Mouse (Mus musculus): ENCODE results near the gene Bak1. TPM values are rescaled to one million over a fixed set of nuclear protein-coding genes. Genes with fewer than 3 reads are reported as not detected.

Bak1 gene
- polyA plus RNA-seq, 1 experiment from 2014 or later, result 6.3 TPM

- Histone ChIP-seq H3K36me3 (ENCODE audit: insufficient read depth, low read length) (no peaks in the 10 kb centered on the region), H3K4me1 (replicated peaks; ENCODE audit: insufficient read depth, low read length) (peaks cover 27% of the 10 kb centered on the region), H3K4me3 (replicated peaks; ENCODE audit: low read depth, low read length) (no peak overlapping the region), H3K27ac (peak overlapping the region; percentile 25; the same call in 1 of the 2 replicates), H3K4me2 (ENCODE audit: low read length) (no peak overlapping the region), H3K9me3 (replicated peaks; ENCODE audit: low read length) (no peaks in the 10 kb centered on the region), H3K9ac (ENCODE audit: low read depth, low read length) (no peak overlapping the region), H3K27me3 (ENCODE audit: insufficient read depth, low read length) (no peaks in the 10 kb centered on the region)
- ATAC-seq (replicated peaks; ENCODE audit: low FRiP score, low read depth) (no peak), DNase-seq (ENCODE audit: low spot score) (no peak)
- WGBS, result 58% methylated on average over 2 of the region's 2 CpGs
- no peak for TF ChIP-seq CTCF (IDR thresholded peaks at IDR 0.05; ENCODE audit: low read depth)
Measured at GRCm38 (mm10) chr17:27064195-27064594, 35.4 kb upstream of the Bak1 start.

- Histone ChIP-seq H3K27me3 (ENCODE audit: insufficient read depth, low read length) (no peaks in the 10 kb centered on the region), H3K9me3 (replicated peaks; ENCODE audit: low read length) (no peaks in the 10 kb centered on the region), H3K9ac (ENCODE audit: low read depth, low read length) (peak overlapping the region; percentile 35; the same call in 1 of the 2 replicates), H3K27ac (peak overlapping the region; percentile 25; the same call in 1 of the 2 replicates), H3K4me3 (replicated peaks; ENCODE audit: low read depth, low read length) (no peak overlapping the region), H3K4me1 (replicated peaks; ENCODE audit: insufficient read depth, low read length) (peaks cover 32% of the 10 kb centered on the region), H3K4me2 (ENCODE audit: low read length) (no peak overlapping the region), H3K36me3 (ENCODE audit: insufficient read depth, low read length) (no peaks in the 10 kb centered on the region)
- no peak for TF ChIP-seq CTCF (IDR thresholded peaks at IDR 0.05; ENCODE audit: low read depth)
- peak; percentile 49 for ATAC-seq (replicated peaks; ENCODE audit: low FRiP score, low read depth)
- 36% methylated on average over 6 of the region's 6 CpGs for WGBS
- DNase-seq (ENCODE audit: low spot score), result no peak
Measured at GRCm38 (mm10) chr17:27063717-27064116, 34.9 kb upstream of the Bak1 start.

GRCm38 (mm10) chr17:27062684-27063083 is 33.9 kb upstream of the Bak1 start:
- Histone ChIP-seq H3K9ac (ENCODE audit: low read depth, low read length) (no peak overlapping the region), H3K4me2 (ENCODE audit: low read length) (no peak overlapping the region), H3K9me3 (replicated peaks; ENCODE audit: low read length) (no peaks in the 10 kb centered on the region), H3K4me3 (replicated peaks; ENCODE audit: low read depth, low read length) (no peak overlapping the region), H3K36me3 (ENCODE audit: insufficient read depth, low read length) (no peaks in the 10 kb centered on the region), H3K27me3 (ENCODE audit: insufficient read depth, low read length) (no peaks in the 10 kb centered on the region), H3K27ac (no peak overlapping the region), H3K4me1 (replicated peaks; ENCODE audit: insufficient read depth, low read length) (peaks cover 39% of the 10 kb centered on the region)
- ATAC-seq (replicated peaks; ENCODE audit: low FRiP score, low read depth), result no peak
- WGBS, result 94% methylated on average over 7 of the region's 7 CpGs
- DNase-seq (ENCODE audit: low spot score), result no peak
- TF ChIP-seq CTCF (IDR thresholded peaks at IDR 0.05; ENCODE audit: low read depth), result no peak

- Histone ChIP-seq H3K4me1 (replicated peaks; ENCODE audit: insufficient read depth, low read length) (peaks cover 43% of the 10 kb centered on the region), H3K9me3 (replicated peaks; ENCODE audit: low read length) (no peaks in the 10 kb centered on the region), H3K4me2 (ENCODE audit: low read length) (no peak overlapping the region), H3K36me3 (ENCODE audit: insufficient read depth, low read length) (no peaks in the 10 kb centered on the region), H3K9ac (ENCODE audit: low read depth, low read length) (no peak overlapping the region), H3K27ac (no peak overlapping the region), H3K27me3 (ENCODE audit: insufficient read depth, low read length) (no peaks in the 10 kb centered on the region), H3K4me3 (replicated peaks; ENCODE audit: low read depth, low read length) (no peak overlapping the region)
- ATAC-seq (replicated peaks; ENCODE audit: low FRiP score, low read depth) (no peak), DNase-seq (ENCODE audit: low spot score) (no peak)
- WGBS, result 90% methylated on average over 3 of the region's 3 CpGs
- no peak for TF ChIP-seq CTCF (IDR thresholded peaks at IDR 0.05; ENCODE audit: low read depth)
Measured at GRCm38 (mm10) chr17:27061727-27062126, 32.9 kb upstream of the Bak1 start.

GRCm38 (mm10) chr17:27060698-27061097 is 31.9 kb upstream of the Bak1 start:
- peaks cover 43% of the 10 kb centered on the region for H3K4me1 ChIP-seq (replicated peaks; ENCODE audit: insufficient read depth, low read length)
- no peaks in the 10 kb centered on the region for H3K27me3 ChIP-seq (ENCODE audit: insufficient read depth, low read length)
- no peak for TF ChIP-seq CTCF (IDR thresholded peaks at IDR 0.05; ENCODE audit: low read depth)
- no peaks in the 10 kb centered on the region for H3K9me3 ChIP-seq (replicated peaks; ENCODE audit: low read length)
- DNase-seq (ENCODE audit: low spot score), result no peak
- WGBS, result 55% methylated on average over 8 of the region's 8 CpGs
- ATAC-seq (replicated peaks; ENCODE audit: low FRiP score, low read depth), result no peak
- no peak overlapping the region for H3K4me3 ChIP-seq (replicated peaks; ENCODE audit: low read depth, low read length)
- no peak overlapping the region for H3K27ac ChIP-seq
- no peak overlapping the region for H3K4me2 ChIP-seq (ENCODE audit: low read length)
- no peaks in the 10 kb centered on the region for H3K36me3 ChIP-seq (ENCODE audit: insufficient read depth, low read length)
- no peak overlapping the region for H3K9ac ChIP-seq (ENCODE audit: low read depth, low read length)

GRCm38 (mm10) chr17:27057517-27058055 is 28.8 kb upstream of the Bak1 start:
- Histone ChIP-seq H3K27me3 (ENCODE audit: insufficient read depth, low read length) (no peaks in the 10 kb centered on the region), H3K9me3 (replicated peaks; ENCODE audit: low read length) (no peaks in the 10 kb centered on the region), H3K4me2 (ENCODE audit: low read length) (peak overlapping the region; percentile 92), H3K9ac (ENCODE audit: low read depth, low read length) (peak overlapping the region; percentile 75), H3K4me3 (replicated peaks; ENCODE audit: low read depth, low read length) (peak overlapping the region; percentile 64), H3K27ac (peak overlapping the region; percentile 93), H3K36me3 (ENCODE audit: insufficient read depth, low read length) (no peaks in the 10 kb centered on the region), H3K4me1 (replicated peaks; ENCODE audit: insufficient read depth, low read length) (peaks cover 34% of the 10 kb centered on the region)
- no peak for TF ChIP-seq CTCF (IDR thresholded peaks at IDR 0.05; ENCODE audit: low read depth)
- WGBS, result 1% methylated on average over 24 of the region's 24 CpGs
- no peak; the same call in 1 of the 2 replicates for ATAC-seq (replicated peaks; ENCODE audit: low FRiP score, low read depth)
- DNase-seq (ENCODE audit: low spot score), result no peak

All from kidney, postnatal 0 days (tissue).